Mouse (Mus musculus) mature B cell (primary cell): ENCODE results near the gene Defb6.

Experiments
- in situ Hi-C: fragments of 300-500 bp; cut with MboI; formaldehyde crosslinking; loops from 2 replicates; pipeline ENCODE4 v1.14.3; 2019

Gene Defb6

DNA sequence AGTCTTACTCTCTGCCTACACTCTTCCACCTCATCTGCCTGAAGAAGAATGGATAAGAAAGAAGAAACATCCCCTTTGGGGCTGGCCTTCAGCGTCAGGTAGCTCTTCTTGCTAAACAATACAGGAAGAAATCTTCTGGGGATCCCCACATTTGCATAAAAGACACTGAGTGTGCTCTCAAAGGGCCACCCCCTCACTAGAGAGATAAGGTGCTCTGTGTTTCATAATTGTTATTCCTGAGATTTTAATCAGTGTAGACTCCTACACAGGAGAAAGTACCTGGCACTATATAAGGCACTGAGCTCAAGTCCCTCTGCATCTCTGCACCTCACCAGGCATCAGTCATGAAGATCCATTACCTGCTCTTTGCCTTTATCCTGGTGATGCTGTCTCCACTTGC lies at the start of gene Defb6:
TSS of gene Defb6 (plus strand) at position 318 of the 400 bp plus-strand sequence.
- in situ Hi-C loops, result no loop called here

GRCm38 (mm10) chr8:19238101-19238500 lies 12.8 kb downstream of the Defb6 start:
- in situ Hi-C loops, result no loop called here

GRCm38 (mm10) chr8:19239616-19240015 lies 14.3 kb downstream of the Defb6 start, which contains the start of gene Defb46:
TSS of gene Defb46 (plus strand) at chr8:19239916.
- in situ Hi-C loops, result no loop called here

- in situ Hi-C loops, result no loop called here
These were observed 22.0 kb downstream of the Defb6 start, which contains the start of gene Defb5 for GRCm38 (mm10) chr8:19247280-19247679. TSS of gene Defb5 (plus strand) at chr8:19247580.

GRCm38 (mm10) chr8:19258136-19258535 lies 32.9 kb downstream of the Defb6 start:
- in situ Hi-C loops, result no loop called here

- in situ Hi-C loops, result no loop called here
These were observed 34.4 kb downstream of the Defb6 start for GRCm38 (mm10) chr8:19259667-19260066.
